Mouse (Mus musculus) adrenal gland, postnatal 14 days (tissue): ENCODE measurements around the gene Trak1. TPM values are rescaled to one million over a fixed set of nuclear protein-coding genes. Genes with fewer than 3 reads are reported as not detected.
"Not testable (repeated sequence)": the region's sequence is repeated elsewhere in the genome, so short reads cannot be mapped to it uniquely, and the experiment has no call there.

Experiments used
- DNase-seq: peaks from one replicate; pipeline ENCODE4 v3.0.0; 2021; ENCODE audit warnings: mixed read lengths
- total RNA-seq: library from RNA; stranded (reverse); gene quantifications from 2 replicates; pipeline ENCODE4 v1.2.3, GENCODE M21; 2021

Gene Trak1
- total RNA-seq, 1 experiment from 2014 or later = 84.0 TPM

DNA sequence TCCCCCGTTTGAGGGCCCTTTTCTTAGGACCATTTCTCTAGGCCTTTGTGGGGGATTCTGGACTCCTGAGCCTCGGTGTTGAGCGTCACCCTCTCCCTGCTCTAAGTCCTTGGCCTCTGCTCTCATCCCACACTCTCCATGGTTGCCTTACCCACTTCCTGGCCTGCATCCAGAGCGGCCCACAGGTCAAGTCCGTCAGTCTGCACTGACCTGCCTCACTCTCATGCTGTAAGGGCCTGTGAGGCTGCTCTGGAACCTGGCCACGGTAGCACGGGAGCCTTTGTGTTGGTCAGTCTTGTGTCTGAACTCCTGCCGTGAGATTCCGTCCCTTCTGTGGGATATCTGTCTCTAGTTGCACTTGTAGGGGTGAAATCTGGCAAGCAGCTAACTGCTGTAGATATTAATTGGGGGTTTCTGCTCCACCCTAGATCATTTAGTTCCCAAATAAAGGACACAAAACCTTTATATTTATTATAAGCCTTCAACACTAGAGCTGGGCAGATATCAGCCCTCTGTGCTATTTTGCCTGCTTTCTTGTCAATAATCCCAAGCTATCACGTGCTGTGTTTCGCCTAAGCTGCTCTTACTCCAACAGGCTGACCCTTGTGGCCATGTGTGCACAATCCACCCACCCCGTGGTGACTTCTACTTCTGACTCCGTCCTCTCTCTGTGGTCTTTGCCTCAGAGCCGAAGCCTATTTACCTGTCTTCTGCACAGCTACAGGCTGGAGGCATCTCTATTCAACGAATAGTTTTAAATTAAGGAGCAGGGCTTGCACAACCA is 136.6 kb downstream of the Trak1 start:
- DNase-seq = peak; percentile 49

DNA sequence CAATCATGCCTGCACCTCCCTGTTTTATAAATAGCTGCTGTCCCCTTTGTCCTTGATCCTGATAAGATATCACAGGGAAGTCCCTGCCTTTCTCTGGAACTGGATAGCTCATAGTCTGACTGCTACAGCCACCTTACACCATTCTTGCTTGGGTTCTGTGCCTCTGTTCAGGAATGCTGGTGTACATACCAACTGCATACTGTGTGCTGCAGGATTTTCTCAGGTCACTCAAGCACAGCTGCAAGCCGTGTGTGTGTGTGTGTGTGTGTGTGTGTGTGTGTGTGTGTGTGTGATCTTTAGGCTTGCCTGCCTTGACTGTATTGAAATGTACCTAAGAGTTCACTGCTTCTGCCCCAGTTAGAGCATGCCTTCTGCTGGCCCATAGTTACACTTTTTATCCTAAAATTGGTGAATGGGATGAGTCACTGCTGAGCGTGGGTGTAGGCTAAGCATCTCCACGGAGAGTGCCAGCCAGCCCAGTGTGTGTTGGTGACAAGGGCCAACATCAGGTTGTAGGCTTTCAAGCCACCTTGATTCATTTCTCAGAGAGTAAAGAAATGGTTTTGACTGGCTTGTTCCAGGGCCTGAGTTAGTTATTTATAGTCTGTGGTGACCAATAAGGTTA is 138.1 kb downstream of the Trak1 start:
- DNase-seq = no peak

DNA sequence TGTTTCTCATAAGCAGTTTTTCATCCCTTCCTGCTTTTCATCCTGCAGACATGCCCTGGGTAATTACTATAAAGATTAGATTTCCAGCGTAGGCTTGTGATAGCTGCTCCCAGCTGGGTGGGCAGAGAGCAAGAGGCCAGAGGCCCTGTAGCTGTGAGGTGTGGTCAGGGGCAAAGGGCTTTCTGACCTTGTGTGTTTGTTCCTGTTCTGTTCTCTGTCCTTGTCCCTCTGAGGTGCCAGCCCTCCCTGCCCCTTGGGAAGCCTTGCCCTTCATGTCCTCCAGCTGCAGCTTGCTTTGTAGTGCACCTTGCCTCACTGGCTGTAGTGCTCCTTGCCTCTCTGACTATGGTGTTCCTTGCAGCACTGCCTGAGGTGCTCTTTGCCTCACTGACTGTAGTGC is 139.2 kb downstream of the Trak1 start:
- peak; percentile 32 for DNase-seq

GRCm38 (mm10) chr9:121442145-121442544 is 144.8 kb downstream of the Trak1 start:
- DNase-seq = no peak

- peak; percentile 36 for DNase-seq
Observed at GRCm38 (mm10) chr9:121443696-121444366, 146.5 kb downstream of the Trak1 start.

DNA sequence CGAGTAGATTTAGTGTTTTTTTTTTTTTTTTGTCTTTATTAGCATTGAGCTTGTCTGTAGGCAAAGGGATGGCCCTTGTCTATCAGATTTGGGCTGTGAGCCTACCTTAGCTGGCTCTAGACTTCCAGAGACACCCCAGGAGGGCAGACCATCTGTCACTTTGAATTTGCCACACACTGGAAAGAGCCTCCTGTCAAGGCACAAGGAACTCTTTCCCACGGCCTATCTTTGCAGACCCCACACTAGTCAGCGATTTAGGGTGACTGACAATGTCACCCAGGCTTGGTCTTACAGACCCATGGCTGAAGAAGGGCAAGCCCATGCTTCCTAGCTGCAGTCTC is 147.0 kb downstream of the Trak1 start:
- no peak for DNase-seq

DNA sequence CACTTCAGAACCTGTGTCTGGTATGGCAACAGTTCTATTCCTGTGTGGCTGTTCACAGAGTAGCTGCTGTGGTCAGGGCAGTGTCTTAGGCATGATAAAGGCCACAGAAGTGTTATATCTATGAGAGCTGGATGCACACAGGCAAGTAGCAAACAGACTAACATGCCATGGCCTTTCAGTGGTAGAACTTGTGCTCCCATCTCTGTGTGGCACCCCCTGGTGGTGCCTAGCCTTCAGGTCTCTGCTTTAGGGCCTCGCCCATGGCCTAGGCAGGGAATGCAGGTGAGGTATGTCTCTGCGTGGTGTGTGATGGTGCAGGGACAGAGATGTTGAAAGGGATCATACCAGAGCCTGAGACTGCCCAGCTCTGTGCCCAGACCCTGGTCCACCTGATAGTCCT is 148.1 kb downstream of the Trak1 start:
- DNase-seq = peak; percentile 66

GRCm38 (mm10) chr9:121446431-121446831 is 149.1 kb downstream of the Trak1 start:
- DNase-seq = no peak

DNA sequence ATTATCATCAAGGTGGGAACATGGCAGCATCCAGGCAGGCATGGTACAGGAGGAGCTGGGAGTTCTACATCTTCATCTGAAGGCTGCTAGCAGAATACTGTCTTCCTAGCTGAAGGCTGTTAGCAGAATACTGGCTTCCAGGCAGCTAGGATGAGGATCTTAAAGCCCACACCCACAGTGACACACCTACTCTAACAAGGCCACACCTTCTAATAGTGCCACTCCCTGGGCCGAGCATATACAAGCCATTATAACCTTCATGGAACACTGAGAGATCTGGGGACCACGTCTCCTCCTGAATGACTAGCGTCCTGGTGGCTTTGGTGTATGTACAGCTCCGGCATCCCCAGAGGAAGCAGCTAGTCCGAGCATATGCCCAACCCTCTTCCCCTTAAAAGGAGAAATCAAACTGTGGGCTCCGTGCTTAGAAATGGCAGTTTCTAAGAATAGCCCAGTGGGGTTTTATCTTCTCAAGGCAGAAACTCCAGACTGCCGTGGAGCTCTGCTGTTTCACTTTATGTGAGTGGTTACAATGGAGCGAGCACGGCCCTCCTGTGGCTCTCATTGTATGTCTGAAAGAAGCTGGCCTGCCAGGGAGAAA is 155.1 kb downstream of the Trak1 start:
- not testable (repeated sequence) for DNase-seq

DNA sequence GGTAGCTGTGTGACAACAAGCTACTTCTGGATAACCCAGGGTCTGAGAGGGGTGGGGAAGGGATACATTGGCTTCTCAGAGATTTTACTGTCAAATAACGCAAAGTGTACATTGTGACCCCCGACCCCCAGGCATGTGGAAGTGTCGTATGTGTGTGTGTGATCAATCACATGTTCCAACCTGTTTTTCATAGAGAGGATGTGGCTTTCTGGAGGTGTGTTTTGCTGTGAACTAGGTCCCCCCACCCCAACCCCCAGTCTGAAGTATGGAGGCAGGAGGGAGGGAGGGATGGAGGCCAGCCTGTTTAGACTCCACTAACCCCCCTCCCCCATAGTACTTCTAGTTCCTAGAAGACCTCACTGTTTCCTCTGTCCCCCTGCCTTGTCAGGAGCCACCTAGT is 157.6 kb downstream of the Trak1 start:
- DNase-seq = no peak

DNA sequence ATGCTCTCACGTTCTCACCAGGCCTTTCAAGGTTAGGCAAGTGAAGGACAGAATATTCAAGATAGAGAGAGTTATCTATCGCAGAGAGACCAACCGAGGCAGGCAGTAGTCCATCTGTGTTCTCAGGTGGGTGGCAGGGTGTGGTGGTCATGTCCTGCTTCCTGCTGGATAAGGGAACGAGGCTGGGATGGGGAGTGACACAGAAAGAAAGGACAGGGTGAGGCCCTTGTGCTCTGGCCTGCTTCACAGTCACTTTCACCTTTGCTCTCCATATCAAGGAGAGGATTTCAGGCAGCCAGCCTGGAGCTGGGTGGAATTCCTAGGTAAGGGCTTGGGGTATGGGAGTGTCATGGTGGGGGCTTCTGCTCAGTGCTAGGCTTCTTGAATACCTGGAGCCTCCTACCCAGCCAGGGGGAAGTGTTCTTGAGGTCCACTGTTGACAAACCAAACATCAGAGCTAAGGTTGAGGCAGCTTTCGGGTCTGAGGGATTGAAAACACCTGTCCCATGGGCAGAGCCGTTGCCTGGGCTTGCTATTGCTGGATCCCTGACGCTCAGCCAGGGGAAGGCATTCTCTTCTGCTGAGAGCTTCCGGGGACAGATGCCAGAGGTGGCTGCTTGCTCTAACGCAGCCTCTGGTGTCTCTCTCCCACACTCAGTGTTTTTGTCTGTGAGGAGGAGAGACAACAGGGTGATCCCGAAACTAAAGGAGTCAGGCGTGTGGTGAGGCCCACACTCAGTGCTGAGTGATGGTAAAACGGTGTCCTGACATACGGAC is 159.6 kb downstream of the Trak1 start:
- DNase-seq = no peak

DNA sequence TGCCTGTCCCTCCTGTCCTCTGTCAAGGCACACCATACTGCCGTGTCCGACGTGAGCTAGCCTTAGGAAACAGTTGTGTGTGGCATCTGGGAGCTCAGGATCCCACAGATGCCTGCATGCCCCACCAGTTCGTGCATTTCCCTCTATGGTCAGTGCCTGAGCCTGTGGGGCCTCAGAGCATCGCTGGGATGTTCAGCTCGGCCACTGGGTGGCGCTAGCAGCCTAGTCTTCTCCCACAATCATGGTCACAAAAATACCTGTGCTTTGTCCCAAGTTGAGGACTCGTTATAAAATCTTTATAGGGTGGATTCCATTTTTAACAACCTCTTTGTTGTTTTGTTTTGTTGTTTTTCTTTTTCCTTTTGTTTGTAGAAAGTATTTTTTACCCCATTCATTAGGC is 161.2 kb downstream of the Trak1 start:
- peak; percentile 65 for DNase-seq

DNA sequence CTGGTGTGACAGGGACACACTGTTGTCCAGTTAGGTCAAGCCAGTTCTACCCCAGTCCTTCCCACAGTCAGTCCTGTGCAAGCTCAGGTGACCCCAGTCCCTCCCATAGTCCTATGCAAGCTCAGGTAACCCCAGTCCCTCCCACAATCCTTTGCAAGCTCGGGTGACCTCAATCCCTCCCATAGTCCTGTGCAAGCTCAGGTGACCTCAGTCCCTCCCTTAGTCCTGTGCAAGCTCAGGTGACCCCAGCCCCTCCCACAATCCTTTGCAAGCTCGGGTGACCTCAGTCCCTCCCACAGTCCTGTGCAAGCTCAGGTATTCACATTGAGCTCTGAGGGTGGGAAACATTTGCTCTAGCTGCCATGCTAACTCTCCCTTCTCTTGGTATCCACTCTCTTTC is 162.6 kb downstream of the Trak1 start:
- DNase-seq = no peak

- no peak for DNase-seq
Observed at GRCm38 (mm10) chr9:121460527-121460926, 163.2 kb downstream of the Trak1 start.

GRCm38 (mm10) chr9:121467460-121467859 is 170.2 kb downstream of the Trak1 start:
- no peak for DNase-seq

DNA sequence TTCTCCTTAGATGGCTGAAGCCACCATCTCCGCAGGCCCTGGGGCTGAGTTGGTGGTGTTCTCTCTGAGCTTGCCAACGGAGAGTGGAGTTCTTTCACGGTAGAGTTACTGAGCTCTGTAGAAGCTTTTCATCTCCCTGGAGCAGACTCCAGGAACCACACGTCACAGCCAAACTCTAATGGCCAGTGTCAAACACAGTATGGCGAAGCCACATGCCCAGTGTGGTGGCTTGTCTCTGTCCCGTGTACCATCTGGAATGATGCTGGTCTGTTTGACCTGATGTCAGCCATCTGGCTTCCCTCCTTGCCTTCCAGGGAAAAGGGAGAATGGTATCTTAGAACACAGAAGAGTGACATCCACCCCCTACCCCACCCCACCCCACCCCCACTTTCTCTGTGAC is 172.4 kb downstream of the Trak1 start:
- no peak for DNase-seq

DNA sequence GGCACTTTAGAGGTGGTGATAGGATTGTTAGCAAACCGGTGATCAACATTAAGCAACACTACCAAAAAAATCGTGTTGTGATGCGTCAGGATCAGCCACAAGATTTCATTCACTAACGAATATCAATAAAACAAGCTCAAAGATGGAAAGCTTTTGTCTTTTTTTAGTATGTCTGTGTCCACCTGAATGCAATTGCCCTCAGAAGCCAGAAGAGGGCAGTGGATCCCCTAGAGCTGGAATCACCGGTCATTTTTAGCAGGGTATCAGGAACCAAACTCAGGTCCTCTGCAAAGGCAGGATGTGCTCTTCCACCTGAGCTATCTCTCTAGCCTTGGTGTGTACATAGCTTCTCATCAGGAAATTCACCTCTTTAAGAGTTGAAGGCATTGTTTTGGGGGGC is 177.5 kb downstream of the Trak1 start:
- no peak for DNase-seq

GRCm38 (mm10) chr9:121475488-121476452 is 178.5 kb downstream of the Trak1 start:
- peak; percentile 36 for DNase-seq

GRCm38 (mm10) chr9:121477305-121477911 is 180.1 kb downstream of the Trak1 start:
- DNase-seq = peak; percentile 84

- DNase-seq = peak; percentile 83
Observed at GRCm38 (mm10) chr9:121479453-121479852, 182.2 kb downstream of the Trak1 start.

- DNase-seq = no peak
Observed at GRCm38 (mm10) chr9:121487216-121487615, 189.9 kb downstream of the Trak1 start.
